Mouse (Mus musculus): ENCODE data around the gene Prkra. TPM values are rescaled to one million over a fixed set of nuclear protein-coding genes. Genes with fewer than 3 reads are reported as not detected.

Gene Prkra
- total and polyA plus RNA-seq, 3 experiments: 7.0 to 13.7 (median 8.4) TPM

DNA sequence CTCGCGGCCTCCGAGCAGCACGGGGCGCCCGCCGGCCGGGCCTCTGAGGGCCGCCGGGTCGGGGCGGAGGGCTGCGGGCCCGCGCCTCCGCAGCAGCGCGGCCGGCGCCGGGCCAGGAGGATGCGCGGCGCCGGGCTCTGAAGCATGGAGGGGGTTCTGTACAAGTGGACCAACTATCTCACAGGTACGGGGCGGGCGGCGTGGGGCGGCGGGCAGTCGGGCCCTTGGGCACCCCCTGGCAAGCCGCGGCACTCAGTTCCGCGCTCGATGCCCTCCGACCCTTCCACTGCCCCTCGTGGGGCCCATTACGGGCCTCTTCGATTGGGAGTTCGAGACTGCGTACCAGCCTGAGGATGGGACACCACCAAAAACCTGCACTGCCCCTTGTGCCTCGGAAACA lies 27.6 kb upstream of the Prkra start:
- TF ChIP-seq EP300 (IDR thresholded peaks at IDR 0.05; ENCODE audit: low read length) (no peak), ZNF384 (IDR thresholded peaks at IDR 0.05; ENCODE audit: low read depth, low read length) (no peak), UBTF (IDR thresholded peaks at IDR 0.05; ENCODE audit: low read depth, low read length) (peak; percentile 52; the same call in 1 of the 2 replicates)
- peak overlapping the region; percentile 72 to 92 (median 81) for H3K4me3 ChIP-seq (replicated peaks in 1 of 3; ENCODE audit: low read depth in 2 of 3, low read length in 2 of 3, poor library complexity in 1 of 3)
- peaks cover 18 to 26% of the 10 kb centered on the region in 2 experiments for H3K36me3 ChIP-seq (replicated peaks in 1 of 2; ENCODE audit: control insufficient read depth in 1 of 2, insufficient read depth in 1 of 2, low read length in 1 of 2)
- no peaks in the 10 kb centered on the region for H3K9me3 ChIP-seq (replicated peaks; ENCODE audit: low read length)
- peak overlapping the region; percentile 57 for H3K4me2 ChIP-seq (ENCODE audit: insufficient read depth, low read depth, poor library complexity, severe bottlenecking)
- H3K27me3 ChIP-seq (replicated peaks): no peaks in the 10 kb centered on the region
- peaks cover 7 to 38% of the 10 kb centered on the region in 2 experiments; a peak in 3 of 4 replicates for H3K4me1 ChIP-seq (ENCODE audit: control insufficient read depth in 1 of 2, insufficient read depth in 2 of 2)
- peak; percentile 33 for DNase-seq (ENCODE audit: extremely low read depth)
- dilution Hi-C loops (cut with MboI; ENCODE audit: extremely low pct_ligation_motif_present, extremely low pct_unique_long_range_greater_than_20kb, low sequenced_read_pairs): no loop called here
- in situ Hi-C loops (cut with MboI; ENCODE audit: low pct_ligation_motif_present, low pct_unique_long_range_greater_than_20kb, low sequenced_read_pairs): no loop called here
- peak overlapping the region; percentile 49 for H3K27ac ChIP-seq (ENCODE audit: insufficient read depth, low read depth)
- peak overlapping the region; percentile 82 for H3K9ac ChIP-seq (ENCODE audit: insufficient read depth, low read depth)
- H3K79me2 ChIP-seq (replicated peaks; ENCODE audit: control insufficient read depth, extremely low read depth, insufficient read depth, poor library complexity, severe bottlenecking): peaks cover 48% of the 10 kb centered on the region

GRCm38 (mm10) chr2:76674725-76675427 lies 27.1 kb upstream of the Prkra start, which contains the start of gene Plekha3:
TSS of gene Plekha3 (plus strand) at chr2:76675281.
- peaks cover 14 to 20% of the 10 kb centered on the region in 2 experiments for H3K36me3 ChIP-seq (replicated peaks in 1 of 2; ENCODE audit: control insufficient read depth in 1 of 2, insufficient read depth in 1 of 2, low read length in 1 of 2)
- TF ChIP-seq NELFE (IDR thresholded peaks at IDR 0.05; ENCODE audit: low read depth, low read length) (peak; percentile 60; the same call in 1 of the 2 replicates), TBP (conservative IDR thresholded peaks at IDR 0.05; ENCODE audit: low read depth, low read length) (0 out of 2 replicates have a peak, but pooled peaks have one; percentile 22), MYC (IDR thresholded peaks at IDR 0.05; ENCODE audit: low read depth, low read length) (no peak), HCFC1 (IDR thresholded peaks at IDR 0.05; ENCODE audit: low read depth, low read length) (peak; percentile 63), ZNF384 (IDR thresholded peaks at IDR 0.05; ENCODE audit: low read depth, low read length) (no peak), JUND (conservative IDR thresholded peaks at IDR 0.05; ENCODE audit: low read depth, low read length) (no peak), ELF1 (IDR thresholded peaks at IDR 0.05; ENCODE audit: low read depth, low read length) (peak; percentile 87), CTCF (conservative IDR thresholded peaks at IDR 0.05 in 1 of 2, IDR thresholded peaks at IDR 0.05 in 1 of 2; ENCODE audit: low read depth in 2 of 2, low read length in 2 of 2) (no peak), ZC3H11A (IDR thresholded peaks at IDR 0.05; ENCODE audit: low read depth, low read length) (no peak), IRF4 (IDR thresholded peaks at IDR 0.05; ENCODE audit: low read depth, low read length) (peak; percentile 62; the same call in 1 of the 2 replicates), ZMIZ1 (IDR thresholded peaks at IDR 0.05; ENCODE audit: low read depth, low read length) (no peak), KAT2A (IDR thresholded peaks at IDR 0.05; ENCODE audit: insufficient replicate concordance, low read length) (no peak), RCOR1 (conservative IDR thresholded peaks at IDR 0.05; ENCODE audit: low read depth, low read length) (no peak), NRF1 (IDR thresholded peaks at IDR 0.05; ENCODE audit: low read depth, low read length) (peak; percentile 57; the same call in 1 of the 2 replicates), POLR2A (IDR thresholded peaks at IDR 0.05; ENCODE audit: low read depth, low read length) (peak; percentile 85), MXI1 (IDR thresholded peaks at IDR 0.05; ENCODE audit: low read depth, low read length) (peak; percentile 87), TCF12 (IDR thresholded peaks at IDR 0.05; ENCODE audit: low read depth, low read length) (peak; percentile 72), E2F4 (IDR thresholded peaks at IDR 0.05; ENCODE audit: insufficient replicate concordance, low read depth, low read length) (no peak), SIN3A (IDR thresholded peaks at IDR 0.05; ENCODE audit: low read length) (peak; percentile 61; the same call in 1 of the 2 replicates), ETS1 (conservative IDR thresholded peaks at IDR 0.05; ENCODE audit: low read depth, low read length) (no peak)
- H3K27ac ChIP-seq (ENCODE audit: insufficient read depth, low read depth): peak within 1 kb of the TSS; percentile 49

More at GRCm38 (mm10) chr2:76674725-76675427, 27.1 kb upstream of the Prkra start, which contains the start of gene Plekha3:
- Histone ChIP-seq H3K79me2 (replicated peaks; ENCODE audit: control insufficient read depth, extremely low read depth, insufficient read depth, poor library complexity, severe bottlenecking) (peaks cover 44% of the 10 kb centered on the region), H3K9ac (ENCODE audit: insufficient read depth, low read depth) (peak within 1 kb of the TSS; percentile 82), H3K4me1 (ENCODE audit: control insufficient read depth in 1 of 2, insufficient read depth in 2 of 2) (peaks cover 7 to 38% of the 10 kb centered on the region in 2 experiments; a peak in 3 of 4 replicates), H3K4me3 (replicated peaks in 1 of 3; ENCODE audit: low read depth in 2 of 3, low read length in 2 of 3, poor library complexity in 1 of 3) (peak within 1 kb of the TSS; percentile 72 to 92 (median 81)), H3K9me3 (replicated peaks; ENCODE audit: low read length) (no peaks in the 10 kb centered on the region), H3K4me2 (ENCODE audit: insufficient read depth, low read depth, poor library complexity, severe bottlenecking) (peak within 1 kb of the TSS; percentile 94), H3K27me3 (replicated peaks) (no peaks in the 10 kb centered on the region)
- DNase-seq (ENCODE audit: extremely low read depth): peak; percentile 73
- dilution Hi-C loops (cut with MboI; ENCODE audit: extremely low pct_ligation_motif_present, extremely low pct_unique_long_range_greater_than_20kb, low sequenced_read_pairs): no loop called here
- in situ Hi-C loops (cut with MboI; ENCODE audit: low pct_ligation_motif_present, low pct_unique_long_range_greater_than_20kb, low sequenced_read_pairs): no loop called here

Data from CH12.LX (cell line).